Mouse (Mus musculus) skeletal muscle tissue, postnatal 0 days (tissue): Measurements from ENCODE around the gene Bach2. TPM values are rescaled to one million over a fixed set of nuclear protein-coding genes. Genes with fewer than 3 reads are reported as not detected.

Experiments
- polyA plus RNA-seq: library from polyadenylated mRNA; unstranded; fragments of >200 nt; fragmentation: Nextera tagmentation; extraction: Ambion mirVana; gene quantifications from 2 replicates; pipeline ENCODE4 v1.2.1, GENCODE M21; 2015

Bach2 gene
- polyA plus RNA-seq: 2.6 TPM in 2 replicates

GRCm38 (mm10) chr4:32238366-32238854 is at the start of gene Bach2:
Bach2 (plus strand) TSS chr4:32238804.

GRCm38 (mm10) chr4:32602660-32603059 is 364.1 kb downstream of the Bach2 start, which contains the start of gene Gja10:
Gja10 (minus strand) TSS chr4:32602760.

GRCm38 (mm10) chr4:32615034-32615881 is 376.7 kb downstream of the Bach2 start, which contains the start of gene Casp8ap2:
Casp8ap2 (plus strand) TSS chr4:32615451.

